Mouse (Mus musculus): ENCODE data around the gene Ate1. TPM values are rescaled to one million over a fixed set of nuclear protein-coding genes. Genes with fewer than 3 reads are reported as not detected.

Ate1 gene
- polyA plus RNA-seq, 1 experiment from 2014 or later, result 58.0 TPM

GRCm38 (mm10) chr7:130380769-130381355 is 139.3 kb downstream of the Ate1 start:
- no peak for DNase-seq (ENCODE audit: low spot score)
- Histone ChIP-seq H3K27ac (peak overlapping the region; percentile 77), H3K27me3 (ENCODE audit: insufficient read depth, poor library complexity, severe bottlenecking) (no peaks in the 10 kb centered on the region), H3K4me3 (no peak overlapping the region), H3K36me3 (peaks cover 16% of the 10 kb centered on the region), H3K4me1 (replicated peaks) (peaks cover 40% of the 10 kb centered on the region), H3K9me3 (peaks cover 5% of the 10 kb centered on the region; the same call in 1 of the 2 replicates)
- WGBS, result 86% methylated on average over 8 of the region's 8 CpGs

GRCm38 (mm10) chr7:130380367-130380766 is 139.8 kb downstream of the Ate1 start:
- H3K27ac ChIP-seq, result no peak overlapping the region
- 90% methylated on average over 7 of the region's 7 CpGs for WGBS

DNA sequence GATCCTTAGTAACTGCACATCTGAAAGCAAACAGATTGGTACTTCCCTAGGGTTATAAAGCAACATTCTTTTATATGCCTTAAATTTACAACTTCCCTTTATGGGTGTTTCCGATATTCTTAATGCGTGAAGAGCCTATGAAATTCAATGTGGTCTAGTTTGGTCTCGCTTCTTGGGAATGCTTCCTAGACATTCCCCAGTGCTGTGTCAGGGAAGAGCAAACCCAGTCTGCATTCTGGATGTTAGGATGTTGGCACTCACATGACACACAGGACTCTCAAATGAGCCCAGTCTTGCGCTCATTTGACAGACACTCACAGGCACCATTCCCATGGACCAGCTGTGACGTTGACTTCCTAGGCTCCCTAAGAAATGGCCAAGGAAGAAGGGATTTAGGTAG is 140.3 kb downstream of the Ate1 start:
- no peak for DNase-seq (ENCODE audit: low spot score)
- H3K4me1 ChIP-seq (replicated peaks), result peaks cover 31% of the 10 kb centered on the region
- no peaks in the 10 kb centered on the region for H3K27me3 ChIP-seq (ENCODE audit: insufficient read depth, poor library complexity, severe bottlenecking)
- WGBS, result 94% methylated on average over 5 of the region's 5 CpGs
- no peak overlapping the region for H3K27ac ChIP-seq
- no peak overlapping the region for H3K4me3 ChIP-seq
- peaks cover 16% of the 10 kb centered on the region for H3K36me3 ChIP-seq
- H3K9me3 ChIP-seq, result peaks cover 5% of the 10 kb centered on the region; the same call in 1 of the 2 replicates

More at GRCm38 (mm10) chr7:130380367-130380766, 139.8 kb downstream of the Ate1 start:
- DNase-seq (ENCODE audit: low spot score), result no peak
- Histone ChIP-seq H3K4me3 (no peak overlapping the region), H3K36me3 (peaks cover 16% of the 10 kb centered on the region), H3K27me3 (ENCODE audit: insufficient read depth, poor library complexity, severe bottlenecking) (no peaks in the 10 kb centered on the region), H3K4me1 (replicated peaks) (peaks cover 35% of the 10 kb centered on the region), H3K9me3 (peaks cover 5% of the 10 kb centered on the region; the same call in 1 of the 2 replicates)

GRCm38 (mm10) chr7:130378308-130378707 is 141.9 kb downstream of the Ate1 start:
- H3K27me3 ChIP-seq (ENCODE audit: insufficient read depth, poor library complexity, severe bottlenecking), result peaks cover 4% of the 10 kb centered on the region

DNA sequence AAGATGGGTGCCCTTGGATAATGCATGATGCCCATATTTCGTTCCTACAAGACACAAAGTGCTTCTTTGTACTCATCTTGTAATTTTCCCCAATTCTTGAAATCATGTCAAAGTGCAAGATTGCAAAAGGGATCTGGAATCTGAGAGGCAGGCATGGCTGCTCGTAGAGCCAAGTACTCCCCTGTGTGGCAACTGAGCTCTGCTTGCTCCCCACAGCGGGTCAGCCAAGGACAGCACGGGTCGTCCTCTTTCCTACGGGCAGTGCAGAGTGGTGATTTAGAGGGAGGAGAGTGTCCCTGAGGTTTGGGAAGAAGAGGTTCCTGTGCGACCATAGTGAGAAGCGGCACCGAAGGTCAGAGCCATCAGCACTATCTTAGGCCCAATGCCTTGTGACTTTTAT is 145.9 kb downstream of the Ate1 start:
- H3K9me3 ChIP-seq, result peaks cover 9% of the 10 kb centered on the region
- H3K4me3 ChIP-seq, result no peak overlapping the region
- peaks cover 7% of the 10 kb centered on the region; the same call in 1 of the 2 replicates for H3K36me3 ChIP-seq
- H3K27ac ChIP-seq, result peak overlapping the region; percentile 50; the same call in 1 of the 2 replicates
- H3K4me1 ChIP-seq (replicated peaks), result peaks cover 13% of the 10 kb centered on the region
- DNase-seq (ENCODE audit: low spot score), result no peak
- peaks cover 27% of the 10 kb centered on the region for H3K27me3 ChIP-seq (ENCODE audit: insufficient read depth, poor library complexity, severe bottlenecking)
- 83% methylated on average over 9 of the region's 9 CpGs for WGBS

More at GRCm38 (mm10) chr7:130378308-130378707, 141.9 kb downstream of the Ate1 start:
- Histone ChIP-seq H3K27ac (no peak overlapping the region), H3K36me3 (peaks cover 6% of the 10 kb centered on the region; the same call in 1 of the 2 replicates), H3K4me1 (replicated peaks) (peaks cover 19% of the 10 kb centered on the region), H3K4me3 (no peak overlapping the region), H3K9me3 (peaks cover 5% of the 10 kb centered on the region; the same call in 1 of the 2 replicates)
- DNase-seq (ENCODE audit: low spot score), result no peak
- 90% methylated on average over 3 of the region's 3 CpGs for WGBS

- 21% methylated on average over 24 of the region's 24 CpGs for WGBS
- Histone ChIP-seq H3K4me1 (replicated peaks) (peaks cover 46% of the 10 kb centered on the region), H3K27ac (peak overlapping the region; percentile 89), H3K27me3 (ENCODE audit: insufficient read depth, poor library complexity, severe bottlenecking) (peaks cover 38% of the 10 kb centered on the region), H3K9me3 (peaks cover 23% of the 10 kb centered on the region), H3K4me3 (peak overlapping the region; percentile 34), H3K36me3 (peaks cover 19% of the 10 kb centered on the region)
- peak; percentile 83 for DNase-seq (ENCODE audit: low spot score)
These were observed 151.1 kb downstream of the Ate1 start for GRCm38 (mm10) chr7:130368827-130369641.

GRCm38 (mm10) chr7:130368036-130368826 is 151.9 kb downstream of the Ate1 start:
- Histone ChIP-seq H3K27ac (peak overlapping the region; percentile 89), H3K4me1 (replicated peaks) (peaks cover 46% of the 10 kb centered on the region), H3K27me3 (ENCODE audit: insufficient read depth, poor library complexity, severe bottlenecking) (peaks cover 38% of the 10 kb centered on the region), H3K4me3 (peak overlapping the region; percentile 34), H3K9me3 (peaks cover 23% of the 10 kb centered on the region), H3K36me3 (peaks cover 20% of the 10 kb centered on the region)
- DNase-seq (ENCODE audit: low spot score), result peak; percentile 57
- WGBS, result 13% methylated on average over 13 of the region's 13 CpGs

DNA sequence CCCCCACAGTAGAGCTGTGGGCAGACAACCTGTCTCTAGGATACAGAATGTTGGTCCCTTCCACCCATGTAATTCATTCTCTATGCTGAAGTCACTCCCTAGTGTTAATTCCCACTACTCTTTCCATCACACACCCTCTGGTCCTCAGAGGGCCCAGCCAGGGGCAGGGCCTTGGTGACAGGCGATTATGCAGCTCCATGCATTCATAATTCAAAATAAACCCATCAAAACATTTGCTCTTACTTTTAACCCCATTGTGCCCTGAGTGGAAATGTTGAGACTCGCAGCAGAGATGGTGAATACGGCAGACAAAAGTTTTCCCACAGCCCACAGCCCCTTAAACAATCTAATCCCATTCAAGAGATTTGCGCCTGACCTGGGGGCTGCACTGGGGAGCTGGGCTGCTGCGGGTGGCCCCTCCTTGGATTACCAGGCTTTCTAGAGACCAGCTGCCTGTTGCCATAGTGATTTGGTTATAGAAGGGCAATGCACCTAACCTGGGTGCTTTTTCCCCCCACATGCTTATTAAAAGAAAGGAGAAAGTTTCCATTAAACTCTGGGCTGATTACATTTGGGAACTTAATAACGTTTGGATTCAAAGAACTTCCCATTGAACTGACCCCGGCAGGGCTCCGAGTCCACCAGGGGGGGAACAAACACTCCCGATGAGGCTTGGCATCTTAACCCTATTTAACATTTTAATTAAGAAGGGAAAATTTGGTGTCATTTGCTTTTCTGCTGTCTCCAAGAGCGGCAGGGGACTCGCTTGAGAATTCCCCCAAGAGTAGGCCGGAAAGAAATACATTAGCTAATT is 152.7 kb downstream of the Ate1 start:
- Histone ChIP-seq H3K9me3 (peaks cover 23% of the 10 kb centered on the region), H3K27ac (peak overlapping the region; percentile 89), H3K36me3 (peaks cover 20% of the 10 kb centered on the region), H3K4me1 (replicated peaks) (peaks cover 46% of the 10 kb centered on the region), H3K27me3 (ENCODE audit: insufficient read depth, poor library complexity, severe bottlenecking) (peaks cover 38% of the 10 kb centered on the region), H3K4me3 (peak overlapping the region; percentile 34)
- peak; percentile 79 for DNase-seq (ENCODE audit: low spot score)
- WGBS, result 7% methylated on average over 12 of the region's 12 CpGs

DNA sequence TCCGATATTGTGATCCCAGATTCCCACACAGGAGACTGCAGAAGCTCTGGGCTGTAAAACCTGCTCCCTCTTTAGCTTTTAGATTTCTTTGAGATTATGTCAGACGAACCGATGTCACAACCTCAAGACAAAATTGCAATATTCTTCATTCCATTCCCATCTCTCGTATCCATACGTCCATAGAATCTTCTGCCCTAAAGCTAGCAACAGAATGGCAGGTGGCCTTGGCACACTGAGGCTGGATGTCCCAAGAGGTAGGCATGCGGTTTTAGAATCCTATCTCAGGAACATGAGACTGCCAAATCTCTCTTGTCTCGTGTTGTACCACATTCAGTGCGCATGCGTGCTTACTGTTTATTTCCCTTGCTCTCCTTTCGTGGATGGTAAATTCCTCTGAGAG is 154.5 kb downstream of the Ate1 start:
- Histone ChIP-seq H3K9me3 (peaks cover 13% of the 10 kb centered on the region), H3K27me3 (ENCODE audit: insufficient read depth, poor library complexity, severe bottlenecking) (peaks cover 28% of the 10 kb centered on the region), H3K4me1 (replicated peaks) (peaks cover 46% of the 10 kb centered on the region), H3K27ac (peak overlapping the region; percentile 89), H3K4me3 (no peak overlapping the region), H3K36me3 (peaks cover 13% of the 10 kb centered on the region)
- no peak for DNase-seq (ENCODE audit: low spot score)
- WGBS, result 94% methylated on average over 10 of the region's 10 CpGs

Measured in hindbrain, embryonic 10.5 days (tissue).